Mouse (Mus musculus) cerebellum, postnatal 25 days (tissue): ENCODE measurements at regions not wholly inside any gene's neighbourhood (a gene's known extent, or its start where the extent isn't known, plus 50 kb on each side); places are given as distances from the start of the nearest gene placed in this dataset.

Experiments
- DNase-seq, 2 experiments: peaks; one replicate each; pipeline ENCODE4 v3.0.0; 2021; ENCODE audit warnings: mixed read lengths in 2 of 2

DNA sequence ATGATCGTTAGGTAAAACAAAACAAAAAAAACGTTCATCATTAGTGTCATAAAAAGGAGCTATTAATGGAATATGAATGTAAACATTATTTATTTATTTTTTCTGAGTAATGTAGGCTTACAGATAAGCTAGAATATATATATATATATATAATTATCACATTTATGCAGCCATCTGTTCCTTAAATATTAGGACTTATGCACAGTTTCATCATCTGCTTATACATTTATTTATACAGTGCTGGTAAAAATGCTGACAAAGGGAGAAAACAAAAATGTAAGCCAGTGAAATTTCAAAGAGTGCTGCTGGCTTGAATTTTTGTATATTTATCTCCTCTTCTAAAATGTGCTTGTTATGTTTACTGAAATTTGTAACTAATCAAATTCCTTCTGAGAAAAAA, 4841.7 kb upstream of the Gm7489 start:
- no peak for DNase-seq

DNA sequence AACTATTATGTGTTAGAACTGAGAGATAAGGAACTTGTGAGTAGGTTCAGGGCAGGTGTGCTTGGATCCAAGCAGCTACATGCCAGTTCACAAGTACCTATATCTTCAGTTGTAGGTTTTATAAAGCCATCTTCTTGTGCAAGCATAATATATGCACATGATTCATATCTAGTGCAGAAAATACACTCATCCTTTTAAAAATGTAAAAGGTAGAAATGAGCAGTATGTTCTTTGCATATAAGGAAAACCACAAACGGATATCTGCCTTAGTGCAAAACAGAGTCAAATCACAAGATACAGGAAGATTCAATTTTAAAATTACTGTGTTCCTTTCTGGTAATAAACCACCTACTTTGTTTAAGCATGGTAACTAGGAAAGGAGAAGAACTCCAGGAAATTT, 4819.6 kb upstream of the Gm7489 start:
- no peak for DNase-seq

DNA sequence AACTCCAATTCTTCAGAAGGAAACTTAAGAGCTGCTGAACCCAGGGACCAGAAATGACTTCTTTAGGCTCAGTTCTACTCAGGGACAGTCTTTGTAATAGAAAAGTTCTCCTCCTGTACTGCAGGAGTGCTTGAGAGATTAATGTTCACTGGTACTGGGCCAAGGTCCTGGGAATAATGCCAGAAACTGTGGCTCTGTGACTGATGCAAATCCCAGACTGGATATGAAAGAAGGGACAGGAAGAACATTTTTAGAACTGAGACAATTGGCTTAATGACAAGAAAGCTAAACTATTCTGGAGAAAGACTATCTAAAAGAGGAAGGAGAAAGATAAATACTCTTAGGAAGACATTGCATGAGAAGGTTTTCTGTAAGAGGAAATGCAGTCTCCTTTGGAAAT, 4818.8 kb upstream of the Gm7489 start:
- peak; percentile 61 to 81 for DNase-seq

DNA sequence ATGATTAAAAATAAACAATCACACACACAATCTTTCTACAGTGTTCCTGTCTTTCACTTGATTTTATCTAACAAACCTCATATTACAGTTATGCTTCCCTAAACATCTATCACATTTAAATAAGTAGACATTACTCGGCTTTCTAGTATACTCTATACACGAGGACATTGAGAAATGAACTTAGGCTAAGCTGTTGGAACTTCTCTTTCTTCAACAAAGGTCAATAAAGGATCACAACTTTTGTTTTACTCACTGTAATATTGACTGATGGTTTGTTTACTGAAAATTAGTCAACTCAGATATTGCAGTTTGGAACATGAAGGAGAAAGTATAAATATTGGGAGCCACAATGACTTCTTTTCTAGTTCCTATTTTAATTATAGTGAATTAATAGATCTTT, 4818.3 kb upstream of the Gm7489 start:
- DNase-seq = no peak
